Mouse (Mus musculus) embryonic facial prominence, embryonic 12.5 days (tissue): ENCODE results near the gene Stkld1. TPM values are rescaled to one million over a fixed set of nuclear protein-coding genes. Genes with fewer than 3 reads are reported as not detected.
A peak's percentile ranks its signal among the peaks of the same experiment; 100 is the strongest.
"Not testable (repeated sequence)": the region's sequence is repeated elsewhere in the genome, so short reads cannot be mapped to it uniquely, and the experiment has no call there.

Experiments
- ATAC-seq: fragments of 200-750 bp; cut with Nextera tagmentation; 2 replicates; pipeline ENCODE4 v1.8.0; 2017; ENCODE audit not compliant: insufficient number of reproducible peaks, insufficient read depth, low FRiP score, low TSS enrichment
- H3K27ac ChIP-seq: fragments of 300-500 bp; sonication (generic); 2 replicates; pipeline ENCODE4 v1.5.1; 2016; ENCODE audit warnings: mild to moderate bottlenecking
- H3K27me3 ChIP-seq: fragments of 300-500 bp; sonication (generic); 2 replicates; pipeline ENCODE4 v1.6.1; 2016; ENCODE audit warnings: mild to moderate bottlenecking, moderate library complexity
- H3K36me3 ChIP-seq: fragments of 300-500 bp; sonication (generic); 2 replicates; pipeline ENCODE4 v1.6.1; 2016; ENCODE audit warnings: mild to moderate bottlenecking
- H3K4me1 ChIP-seq: fragments of 300-500 bp; sonication (generic); 2 replicates; pipeline ENCODE4 v1.6.1; 2016
- H3K4me2 ChIP-seq: fragments of 300-500 bp; sonication (generic); replicated peaks from 2 replicates; pipeline ENCODE4 v1.6.1; 2016; ENCODE audit warnings: mild to moderate bottlenecking, moderate library complexity
- H3K4me3 ChIP-seq: fragments of 300-500 bp; sonication (generic); 2 replicates; pipeline ENCODE4 v1.5.1; 2016; ENCODE audit warnings: mild to moderate bottlenecking
- H3K9ac ChIP-seq: fragments of 300-500 bp; sonication (generic); 2 replicates; pipeline ENCODE4 v1.6.1; 2016; ENCODE audit warnings: mild to moderate bottlenecking, moderate library complexity
- H3K9me3 ChIP-seq: fragments of 300-500 bp; sonication (generic); 2 replicates; pipeline ENCODE4 v1.6.1; 2016; ENCODE audit warnings: mild to moderate bottlenecking, moderate library complexity
- WGBS: fragments of 180-500 bp; shearing (Covaris S2); methylation state at CpG from one replicate; pipeline ENCODE4 v1.1.7; 2016; 5-methylcytosine and 5-hydroxymethylcytosine counted together
- polyA plus RNA-seq: library from polyadenylated mRNA; unstranded; fragments of >200 nt; fragmentation: Nextera tagmentation; extraction: Ambion mirVana; gene quantifications from 2 replicates; pipeline ENCODE4 v1.2.1, GENCODE M21; 2016

Stkld1 gene
- 0.22 TPM in 1 of 2 replicates, not detected in the other for polyA plus RNA-seq

GRCm38 (mm10) chr2:26933304-26934055, at the start of gene Stkld1, which contains the start of gene Surf4:
Stkld1 (plus strand) TSS chr2:26934047.
Surf4 (minus strand) TSS chr2:26933928.
- ATAC-seq, result peak; percentile 91
- Histone ChIP-seq H3K4me2 (peak within 1 kb of the TSS; percentile 72), H3K27ac (peak within 1 kb of the TSS; percentile 88), H3K4me1 (peaks cover 14% of the 10 kb centered on the region; the same call in 1 of the 2 replicates), H3K36me3 (peaks cover 29% of the 10 kb centered on the region), H3K4me3 (peak within 1 kb of the TSS; percentile 97), H3K27me3 (no peaks in the 10 kb centered on the region), H3K9me3 (no peaks in the 10 kb centered on the region), H3K9ac (peak within 1 kb of the TSS; percentile 95)
- 2% methylated on average over 61 of the region's 70 CpGs for WGBS

- peaks cover 21% of the 10 kb centered on the region for H3K36me3 ChIP-seq
- not testable (repeated sequence) for H3K4me1 ChIP-seq, H3K4me3 ChIP-seq, ATAC-seq, H3K9me3 ChIP-seq, H3K27me3 ChIP-seq, H3K4me2 ChIP-seq, H3K27ac ChIP-seq, H3K9ac ChIP-seq
- WGBS, result 79% methylated on average over 2 of the region's 2 CpGs
These were observed 48.3 kb upstream of the Stkld1 start for GRCm38 (mm10) chr2:26885541-26885940.

GRCm38 (mm10) chr2:26886170-26886569, 47.7 kb upstream of the Stkld1 start:
- ATAC-seq, H3K4me1 ChIP-seq, H3K9me3 ChIP-seq, H3K27me3 ChIP-seq, H3K27ac ChIP-seq, H3K4me2 ChIP-seq, H3K4me3 ChIP-seq, H3K9ac ChIP-seq: not testable (repeated sequence)
- peaks cover 27% of the 10 kb centered on the region for H3K36me3 ChIP-seq
- WGBS, result 75% methylated on average over 3 of the region's 4 CpGs

- Histone ChIP-seq H3K27me3 (no peaks in the 10 kb centered on the region), H3K4me3 (no peak overlapping the region), H3K9me3 (no peaks in the 10 kb centered on the region), H3K4me2 (no peak overlapping the region), H3K4me1 (no peaks in the 10 kb centered on the region), H3K27ac (no peak overlapping the region), H3K36me3 (peaks cover 84% of the 10 kb centered on the region), H3K9ac (no peak overlapping the region)
- no peak for ATAC-seq
- WGBS, result 93% methylated on average over 4 of the region's 4 CpGs
These were observed 37.9 kb upstream of the Stkld1 start for GRCm38 (mm10) chr2:26895898-26896297.

GRCm38 (mm10) chr2:26900731-26901130, 33.1 kb upstream of the Stkld1 start:
- Histone ChIP-seq H3K4me1 (peaks cover 18% of the 10 kb centered on the region), H3K9ac (no peak overlapping the region), H3K27ac (no peak overlapping the region), H3K36me3 (peaks cover 55% of the 10 kb centered on the region), H3K4me2 (no peak overlapping the region), H3K4me3 (no peak overlapping the region), H3K9me3 (no peaks in the 10 kb centered on the region), H3K27me3 (no peaks in the 10 kb centered on the region)
- ATAC-seq, result no peak
- 74% methylated on average over 1 of the region's 1 CpGs for whole genome bisulfite sequencing

GRCm38 (mm10) chr2:26901834-26902400, 31.9 kb upstream of the Stkld1 start:
- no peak for ATAC-seq
- H3K9me3 ChIP-seq, result no peaks in the 10 kb centered on the region
- peak overlapping the region; percentile 84 for H3K9ac ChIP-seq
- 11% methylated on average over 7 of the region's 7 CpGs for WGBS
- H3K4me2 ChIP-seq, result peak overlapping the region; percentile 83
- peak overlapping the region; percentile 91; the same call in 1 of the 2 replicates for H3K27ac ChIP-seq
- H3K4me3 ChIP-seq, result peak overlapping the region; percentile 84
- H3K27me3 ChIP-seq, result no peaks in the 10 kb centered on the region
- peaks cover 18% of the 10 kb centered on the region for H3K4me1 ChIP-seq
- peaks cover 55% of the 10 kb centered on the region for H3K36me3 ChIP-seq

GRCm38 (mm10) chr2:26902467-26903220, 31.2 kb upstream of the Stkld1 start, which contains the start of gene Surf6:
Surf6 (minus strand) TSS chr2:26902879.
- WGBS, result under 1% methylated on average over 41 of the region's 41 CpGs
- peak within 1 kb of the TSS; percentile 83 for H3K4me2 ChIP-seq
- H3K4me3 ChIP-seq, result peak within 1 kb of the TSS; percentile 84
- H3K4me1 ChIP-seq, result peaks cover 18% of the 10 kb centered on the region
- peak within 1 kb of the TSS; percentile 91 for H3K27ac ChIP-seq
- no peaks in the 10 kb centered on the region for H3K27me3 ChIP-seq
- peaks cover 55% of the 10 kb centered on the region for H3K36me3 ChIP-seq
- H3K9me3 ChIP-seq, result no peaks in the 10 kb centered on the region
- H3K9ac ChIP-seq, result peak within 1 kb of the TSS; percentile 84
- ATAC-seq, result peak; percentile 89

- Histone ChIP-seq H3K27ac (peak overlapping the region; percentile 91), H3K27me3 (no peaks in the 10 kb centered on the region), H3K9me3 (no peaks in the 10 kb centered on the region), H3K4me3 (peak overlapping the region; percentile 84), H3K4me2 (peak overlapping the region; percentile 83), H3K4me1 (peaks cover 19% of the 10 kb centered on the region), H3K9ac (peak overlapping the region; percentile 84), H3K36me3 (peaks cover 55% of the 10 kb centered on the region)
- no peak for ATAC-seq
- 10% methylated on average over 7 of the region's 7 CpGs for WGBS
These were observed 30.5 kb upstream of the Stkld1 start for GRCm38 (mm10) chr2:26903311-26903710.

- H3K4me1 ChIP-seq, result peaks cover 34% of the 10 kb centered on the region
- no peak for ATAC-seq
- H3K9me3 ChIP-seq, result no peaks in the 10 kb centered on the region
- 82% methylated on average over 2 of the region's 2 CpGs for WGBS
- H3K27ac ChIP-seq, result no peak overlapping the region
- no peaks in the 10 kb centered on the region for H3K27me3 ChIP-seq
- H3K4me2 ChIP-seq, result no peak overlapping the region
- H3K4me3 ChIP-seq, result no peak overlapping the region
- no peak overlapping the region for H3K9ac ChIP-seq
- peaks cover 40% of the 10 kb centered on the region for H3K36me3 ChIP-seq
These were observed 27.9 kb upstream of the Stkld1 start for GRCm38 (mm10) chr2:26905936-26906335.

GRCm38 (mm10) chr2:26906431-26906830, 27.4 kb upstream of the Stkld1 start:
- no peak for ATAC-seq
- Histone ChIP-seq H3K4me3 (no peak overlapping the region), H3K4me2 (no peak overlapping the region), H3K36me3 (peaks cover 40% of the 10 kb centered on the region), H3K27ac (no peak overlapping the region), H3K9me3 (no peaks in the 10 kb centered on the region), H3K27me3 (no peaks in the 10 kb centered on the region), H3K9ac (no peak overlapping the region), H3K4me1 (peaks cover 32% of the 10 kb centered on the region)
- 88% methylated on average over 3 of the region's 3 CpGs for WGBS

- WGBS, result 67% methylated on average over 4 of the region's 4 CpGs
- Histone ChIP-seq H3K4me3 (no peak overlapping the region), H3K4me2 (no peak overlapping the region), H3K27ac (no peak overlapping the region), H3K9me3 (no peaks in the 10 kb centered on the region), H3K27me3 (no peaks in the 10 kb centered on the region), H3K4me1 (peaks cover 31% of the 10 kb centered on the region), H3K9ac (no peak overlapping the region), H3K36me3 (peaks cover 47% of the 10 kb centered on the region)
- ATAC-seq, result no peak
These were observed 26.7 kb upstream of the Stkld1 start for GRCm38 (mm10) chr2:26907109-26907508.
